Mouse (Mus musculus): Measurements from ENCODE around the gene Cdsn.

The Cdsn gene

DNA sequence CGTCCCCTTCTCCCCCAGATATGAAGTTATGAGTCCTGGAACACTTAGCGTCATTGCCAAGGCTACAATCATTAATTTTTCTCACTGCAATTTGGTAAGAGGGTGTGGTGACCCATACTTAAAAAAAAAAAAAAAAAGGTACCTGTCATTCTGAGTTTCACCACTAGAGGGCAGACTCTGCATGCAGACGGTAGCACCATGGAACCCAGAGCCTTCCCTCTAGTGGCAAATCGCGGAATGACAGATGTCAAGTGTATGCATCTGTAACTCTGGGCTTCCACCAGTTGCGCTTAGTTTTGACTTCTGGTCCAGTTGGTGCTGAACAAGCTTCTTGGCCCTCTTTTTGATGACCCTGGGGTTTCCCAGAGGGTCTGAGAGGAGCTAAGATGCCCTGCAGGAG is 26.3 kb downstream of the Cdsn start:
- peak; percentile 35 to 78 for DNase-seq

DNA sequence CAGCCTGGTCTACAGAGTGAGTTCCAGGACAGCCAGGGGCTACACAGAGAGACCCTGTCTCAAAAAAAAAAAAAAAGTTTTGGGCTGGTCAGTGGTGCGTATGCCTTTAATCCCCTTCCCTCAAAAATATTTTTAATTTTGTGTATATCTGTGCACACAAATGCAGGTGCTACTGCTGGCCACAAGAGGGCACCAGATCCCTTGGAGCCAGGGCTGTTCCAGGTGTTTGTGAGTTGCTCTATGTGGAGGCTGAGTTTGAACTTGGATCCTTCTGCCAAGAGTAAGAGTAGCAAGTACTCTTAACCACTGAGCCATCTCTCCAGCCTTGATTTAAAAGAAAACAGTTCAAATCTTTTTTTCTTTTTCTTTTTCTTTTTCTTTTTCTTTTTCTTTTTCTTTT is 31.0 kb downstream of the Cdsn start:
- no peak for DNase-seq

DNA sequence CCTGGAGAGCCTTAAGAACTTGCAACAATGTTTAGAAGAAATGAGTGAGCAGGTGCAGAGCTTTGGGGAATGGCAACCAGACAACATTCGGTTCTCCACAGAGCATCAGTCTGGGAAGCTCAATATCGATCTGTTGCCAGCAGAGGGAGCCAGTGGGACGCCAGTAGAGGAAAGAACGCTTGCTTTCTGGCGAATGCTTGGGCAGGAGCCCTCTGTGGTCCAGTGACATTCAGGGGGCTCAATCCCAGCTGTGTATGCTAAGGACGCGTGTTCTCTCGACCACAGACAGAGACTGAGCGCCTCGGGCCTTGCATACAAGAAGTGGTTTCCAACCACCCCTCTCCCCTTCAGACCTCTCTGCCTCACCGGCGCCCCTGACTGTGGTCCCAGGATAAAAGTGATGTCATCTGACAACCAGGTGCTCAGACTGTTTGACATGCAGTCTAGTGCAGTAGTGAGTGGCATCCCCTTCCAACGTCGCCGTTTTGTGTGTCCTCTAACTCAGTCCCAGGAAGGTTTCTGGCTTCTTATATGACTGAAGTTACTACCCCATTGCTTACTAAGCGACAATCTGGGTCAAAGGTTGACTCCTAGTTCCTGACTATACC is 32.5 kb downstream of the Cdsn start:
- DNase-seq, result peak; percentile 16 to 69

DNA sequence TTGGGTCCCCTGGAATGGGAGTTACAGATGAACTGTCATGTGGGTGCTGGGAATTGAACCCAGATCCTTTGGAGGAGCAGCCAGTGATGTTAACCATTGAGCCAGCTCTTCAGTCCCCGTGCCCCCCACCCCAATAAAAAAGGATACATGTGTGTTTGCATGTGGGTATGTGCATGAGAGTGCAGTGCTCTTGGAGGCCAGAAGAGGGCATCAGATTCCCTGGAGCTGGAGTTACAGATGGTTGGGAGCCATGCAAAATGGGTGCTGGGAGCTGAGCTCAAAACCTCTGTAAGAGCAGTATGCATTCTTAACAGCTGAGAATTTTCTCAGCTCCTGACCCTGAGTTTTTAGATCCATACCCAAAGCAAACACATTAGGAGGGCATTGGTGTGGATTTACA is 35.4 kb downstream of the Cdsn start:
- DNase-seq, result no peak

DNA sequence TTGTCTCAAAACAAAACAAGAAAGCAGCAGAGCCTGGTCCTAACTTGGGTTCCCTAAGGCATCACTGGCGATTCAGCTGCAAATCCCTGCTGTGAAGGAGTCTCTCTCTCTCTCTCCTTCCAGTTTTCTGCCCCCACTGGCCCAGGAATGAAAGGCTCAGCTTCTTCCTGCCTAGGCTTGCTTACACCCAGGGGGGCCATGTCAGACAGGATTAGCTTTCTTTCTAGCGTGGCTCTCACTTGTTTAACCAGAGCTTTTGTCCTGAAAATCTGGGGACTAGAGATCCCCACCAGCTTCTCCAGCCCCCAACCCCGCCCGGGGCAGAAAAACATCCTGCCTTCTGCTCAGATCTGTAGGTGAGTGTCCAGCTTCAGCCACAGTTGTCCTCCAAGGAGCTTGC is 36.5 kb downstream of the Cdsn start:
- DNase-seq, result no peak

DNA sequence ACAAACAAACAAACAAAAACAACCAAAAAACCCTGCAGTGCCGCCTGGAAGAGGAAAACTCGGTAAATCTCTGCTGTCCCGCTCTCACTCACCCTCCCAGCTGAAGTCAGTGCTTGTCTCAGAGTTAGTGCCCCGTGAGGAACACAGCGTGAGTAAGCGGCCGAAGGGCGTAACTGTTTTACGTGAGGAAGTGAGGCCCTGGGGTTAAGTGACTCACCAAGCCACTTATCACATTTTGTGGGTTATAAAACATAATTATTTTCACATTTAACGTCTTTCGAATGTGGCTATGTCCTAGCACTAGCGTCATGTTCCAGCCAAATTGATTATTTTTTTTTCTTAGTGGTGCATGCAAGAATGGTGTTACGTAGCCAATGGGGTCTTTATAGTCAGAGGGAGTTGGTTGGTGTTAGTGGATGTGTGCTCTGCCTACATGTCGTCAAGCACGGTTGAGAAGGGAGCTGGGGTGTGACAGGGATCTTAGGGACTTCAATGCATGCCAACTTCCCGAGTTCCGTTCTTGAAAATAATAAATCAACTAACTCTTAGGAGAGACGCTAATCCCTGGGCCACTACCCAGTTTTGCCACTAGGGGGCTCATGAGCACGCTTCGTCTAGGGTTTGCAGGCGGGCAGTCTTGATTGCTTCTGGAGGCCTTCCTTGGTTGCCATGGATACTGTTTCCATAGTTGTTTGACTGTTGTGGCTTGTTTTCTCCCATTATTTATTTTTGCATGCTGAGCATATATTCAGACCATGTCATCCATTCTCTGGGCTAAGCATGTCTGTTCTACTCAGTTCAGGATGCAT is 38.7 kb downstream of the Cdsn start:
- DNase-seq, result peak in 1 of 2 experiments; percentile 67

DNA sequence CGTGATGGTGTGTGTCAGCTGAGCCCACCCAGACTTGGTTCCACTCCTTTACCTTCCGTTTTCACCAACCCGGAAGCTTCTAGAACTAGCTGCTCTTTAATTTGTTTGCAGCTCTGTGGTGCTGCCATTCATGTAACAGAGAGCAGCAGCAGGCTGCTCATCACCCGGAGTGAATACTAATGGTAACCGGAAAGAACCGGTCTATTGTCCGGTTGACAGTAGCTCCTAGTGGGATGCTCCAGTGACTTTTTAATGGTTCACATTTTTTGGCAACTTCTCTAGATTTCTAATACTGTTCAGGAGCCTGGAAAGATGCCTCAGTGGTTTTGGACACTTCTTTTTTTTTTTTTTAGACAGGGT is 39.3 kb downstream of the Cdsn start:
- no peak for DNase-seq

DNA sequence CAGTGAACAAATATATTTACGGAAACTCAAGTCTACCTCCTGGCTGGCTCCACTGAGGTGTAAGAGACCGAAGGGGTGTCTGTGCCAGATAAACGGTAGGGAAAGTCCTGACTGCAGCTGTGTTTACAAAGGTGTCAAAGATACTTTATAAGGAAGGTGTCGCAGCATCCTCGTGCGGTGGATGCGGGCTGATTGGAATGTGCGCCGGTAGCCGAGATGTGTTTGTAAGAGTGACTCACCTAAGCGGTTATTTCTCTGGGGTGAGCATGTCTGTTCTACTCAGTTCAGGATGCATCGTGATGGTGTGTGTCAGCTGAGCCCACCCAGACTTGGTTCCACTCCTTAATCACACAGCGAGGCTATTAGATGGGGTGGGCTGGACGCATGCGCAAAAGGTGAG is 39.8 kb downstream of the Cdsn start:
- DNase-seq, result no peak

DNA sequence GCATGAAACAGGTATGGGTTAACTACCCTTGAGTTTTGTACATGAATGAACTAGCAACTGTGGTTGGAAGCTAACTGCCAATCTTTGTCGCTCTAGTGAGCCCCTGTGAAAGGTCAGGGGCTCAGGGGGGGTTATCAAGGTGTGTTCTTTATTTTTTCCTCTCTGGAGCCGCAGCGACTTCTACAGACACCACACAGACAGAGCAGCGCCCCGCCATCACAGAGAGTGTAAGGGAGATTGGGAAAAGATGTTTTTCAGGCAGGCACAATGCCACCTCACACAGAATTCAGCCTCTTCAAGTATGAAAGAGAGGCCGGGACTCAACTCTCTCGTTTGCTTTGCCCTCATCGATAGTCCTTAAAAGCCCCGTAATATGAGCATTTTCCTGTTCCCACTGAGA is 40.2 kb downstream of the Cdsn start:
- no peak for DNase-seq

DNA sequence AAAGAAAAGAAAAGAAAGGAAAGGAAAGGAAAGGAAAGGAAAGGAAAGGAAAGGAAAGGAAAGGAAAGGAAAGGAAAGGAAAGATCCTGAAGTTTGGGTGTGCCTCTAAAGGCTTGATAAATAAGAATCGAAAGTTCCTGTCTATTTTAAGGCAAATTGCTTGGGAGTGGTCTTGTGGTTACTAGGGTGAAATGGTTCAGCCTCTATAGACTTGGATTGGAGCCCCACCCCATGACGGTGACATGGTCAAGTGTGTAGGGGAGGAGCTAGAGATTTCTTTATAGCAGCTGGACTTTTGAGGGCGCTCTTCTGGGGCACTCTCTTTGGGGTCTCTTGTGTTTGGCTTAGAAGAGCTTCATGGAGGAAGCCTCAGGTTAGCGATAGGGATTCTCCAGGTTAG is 41.9 kb downstream of the Cdsn start:
- no peak for DNase-seq

DNA sequence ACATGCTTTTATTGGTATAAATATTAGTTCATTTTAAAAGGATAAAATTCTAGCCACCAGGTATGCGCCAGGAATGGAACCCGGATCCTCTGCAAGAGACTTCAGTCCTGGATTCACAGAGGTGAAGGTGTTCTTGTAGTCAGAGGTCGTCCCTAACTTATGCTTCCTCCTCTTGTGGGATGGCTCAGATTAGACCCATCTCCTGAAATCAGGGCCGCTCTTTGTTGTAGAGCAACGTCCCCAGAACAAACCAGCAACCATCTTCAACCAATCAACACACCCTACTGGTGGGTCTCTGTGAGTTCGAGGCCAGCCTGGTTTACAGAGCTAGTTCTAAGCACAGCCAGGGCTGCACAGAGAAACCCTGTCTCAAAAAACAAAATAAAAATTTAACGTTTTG is 42.5 kb downstream of the Cdsn start:
- no peak for DNase-seq

DNA sequence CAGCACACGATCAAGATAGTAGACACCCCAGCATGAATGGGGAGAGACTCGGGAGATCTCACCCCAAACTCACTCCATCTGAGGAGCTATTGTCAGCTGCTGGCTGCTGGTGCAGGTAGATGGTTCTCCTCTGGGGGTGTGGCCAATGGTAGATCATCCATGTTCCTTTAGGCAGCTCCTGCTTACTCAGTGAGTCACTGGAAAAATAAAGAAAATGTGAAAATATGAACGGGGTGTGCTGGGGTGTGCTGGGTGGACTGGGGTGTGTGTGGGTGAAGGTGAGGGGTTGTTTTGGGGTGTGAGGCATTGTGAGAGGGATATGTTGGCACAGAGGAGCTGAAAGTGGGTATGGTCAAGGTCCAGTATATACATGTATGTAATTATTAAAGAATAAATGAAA is 45.5 kb downstream of the Cdsn start:
- DNase-seq, result no peak

DNA sequence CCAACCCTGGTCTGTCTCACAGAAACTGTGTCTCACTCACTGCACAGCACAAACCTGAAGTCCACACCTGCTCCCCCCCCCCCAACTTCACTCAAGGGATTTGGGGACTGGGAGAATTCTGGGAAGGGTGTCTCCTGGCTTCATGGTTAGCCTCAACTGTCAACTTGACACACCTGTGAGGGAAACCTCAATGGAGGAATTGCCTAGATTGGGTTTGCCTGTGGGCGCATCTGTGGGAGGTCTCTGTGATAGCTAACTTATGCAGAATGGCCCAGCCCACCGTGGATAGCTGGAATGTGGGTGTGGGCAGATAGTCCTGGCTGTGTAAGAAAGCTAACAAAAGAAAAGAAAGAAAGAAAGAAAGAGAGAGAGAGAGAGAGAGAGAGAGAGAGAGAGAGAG is 49.3 kb downstream of the Cdsn start, which contains the start of gene Sfta2:
Gene Sfta2 (plus strand): TSS at position 301 of the 400 bp plus-strand sequence.
- no peak for DNase-seq

DNA sequence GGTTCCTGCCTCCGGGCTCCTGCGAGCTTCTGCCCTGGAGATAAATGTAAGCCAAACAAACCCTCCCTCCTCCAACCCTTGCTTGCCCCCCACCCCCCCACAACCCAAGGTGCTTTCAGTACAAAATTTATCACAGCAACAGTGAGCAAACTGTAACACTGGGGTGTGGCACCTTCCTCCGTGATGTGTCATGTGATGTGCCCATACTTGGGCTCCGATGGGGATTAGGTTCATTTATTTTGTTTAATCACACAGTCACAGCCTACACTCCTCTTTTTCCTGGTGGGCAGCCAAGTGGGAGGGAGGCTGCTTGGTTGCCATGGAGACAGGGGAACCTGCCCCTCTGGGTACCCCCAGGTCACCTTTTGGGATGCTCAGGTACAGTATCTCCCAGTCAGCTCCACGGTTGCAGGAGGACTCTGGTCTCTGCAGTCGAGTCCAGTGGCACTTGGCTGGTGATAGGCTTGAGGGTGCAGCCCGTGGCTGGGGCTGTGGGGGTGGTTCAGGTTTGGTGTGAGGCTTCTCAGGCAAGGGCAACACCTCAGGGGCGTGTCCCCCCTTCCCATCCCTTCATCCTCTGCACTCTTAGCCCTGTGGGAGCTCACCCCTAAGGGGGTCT is 49.9 kb downstream of the Cdsn start:
- DNase-seq, result no peak

Measured in spleen, adult 18-20 months (tissue).